Mouse (Mus musculus) forebrain, embryonic 14.5 days (tissue): ENCODE results near the gene Aldh8a1. TPM values are rescaled to one million over a fixed set of nuclear protein-coding genes. Genes with fewer than 3 reads are reported as not detected.

Experiments used
- ATAC-seq: fragments of 200-750 bp; cut with Nextera tagmentation; 2 replicates; pipeline ENCODE4 v1.8.0; 2017; ENCODE audit warnings: mild to moderate bottlenecking, moderate library complexity
- DNase-seq: peaks from one replicate; pipeline ENCODE4 v3.0.0-alpha.2; 2015; ENCODE audit warnings: low spot score
- H3K27ac ChIP-seq: fragments of 300-500 bp; sonication (generic); 2 replicates; pipeline ENCODE4 v1.5.1; 2014; ENCODE audit warnings: low read depth, mild to moderate bottlenecking, control low read depth, low read length, moderate library complexity
- H3K27me3 ChIP-seq: fragments of 300-500 bp; sonication (generic); replicated peaks from 2 replicates; pipeline ENCODE4 v1.6.1; 2014; ENCODE audit warnings: low read length, control low read depth, mixed read lengths; ENCODE audit not compliant: control insufficient read depth, insufficient read depth
- H3K36me3 ChIP-seq: fragments of 300-500 bp; sonication (generic); 2 replicates; pipeline ENCODE4 v1.6.1; 2014; ENCODE audit warnings: low read length, control low read depth; ENCODE audit not compliant: control insufficient read depth, insufficient read depth
- H3K4me1 ChIP-seq: fragments of 300-500 bp; sonication (generic); 2 replicates; pipeline ENCODE4 v1.6.1; 2014; ENCODE audit warnings: antibody characterized with exemption, low read length, control low read depth; ENCODE audit not compliant: control insufficient read depth, insufficient read depth
- H3K4me2 ChIP-seq: fragments of 300-500 bp; sonication (generic); 2 replicates; pipeline ENCODE4 v1.6.1; 2014; ENCODE audit warnings: mild to moderate bottlenecking, control low read depth, low read length
- H3K4me3 ChIP-seq: fragments of 300-500 bp; sonication (generic); 2 replicates; pipeline ENCODE4 v1.5.1; 2014; ENCODE audit warnings: low read depth, low read length, control low read depth
- H3K9ac ChIP-seq: fragments of 300-500 bp; sonication (generic); 2 replicates; pipeline ENCODE4 v1.6.1; 2014; ENCODE audit warnings: mild to moderate bottlenecking, low read length, control low read depth, moderate library complexity
- H3K9me3 ChIP-seq: fragments of 300-500 bp; sonication (generic); replicated peaks from 2 replicates; pipeline ENCODE4 v1.6.1; 2016; ENCODE audit warnings: low read length, control low read depth, mixed read lengths; ENCODE audit not compliant: control insufficient read depth
- WGBS: fragments of 180-500 bp; shearing (Covaris S2); extraction: QIAGEN DNeasy Blood & Tissue Kit; methylation state at CpG from one replicate; pipeline ENCODE4 v1.1.7; 2014; 5-methylcytosine and 5-hydroxymethylcytosine counted together
- polyA plus RNA-seq: library from polyadenylated mRNA; unstranded; fragments of >200 nt; fragmentation: Nextera tagmentation; extraction: Ambion mirVana; gene quantifications from 2 replicates; pipeline ENCODE4 v1.2.1, GENCODE M21; 2014

The Aldh8a1 gene
- polyA plus RNA-seq = 0.12 TPM in 1 of 2 replicates, not detected in the other

GRCm38 (mm10) chr10:21376682-21377473 lies at the start of gene Aldh8a1:
Gene Aldh8a1 (plus strand): TSS chr10:21377291.
- WGBS = 86% methylated on average over 13 of the region's 13 CpGs
- H3K9me3 ChIP-seq = no peaks in the 10 kb centered on the region
- no peaks in the 10 kb centered on the region for H3K4me1 ChIP-seq
- no peak within 1 kb of the TSS for H3K4me3 ChIP-seq
- no peak for DNase-seq
- H3K9ac ChIP-seq = no peak within 1 kb of the TSS
- H3K36me3 ChIP-seq = no peaks in the 10 kb centered on the region
- no peak for ATAC-seq
- H3K4me2 ChIP-seq = no peak within 1 kb of the TSS
- no peaks in the 10 kb centered on the region for H3K27me3 ChIP-seq
- H3K27ac ChIP-seq = no peak within 1 kb of the TSS

GRCm38 (mm10) chr10:21327605-21328135 lies 49.4 kb upstream of the Aldh8a1 start:
- 93% methylated on average over 7 of the region's 7 CpGs for WGBS
- Histone ChIP-seq H3K4me1 (no peaks in the 10 kb centered on the region), H3K9me3 (no peaks in the 10 kb centered on the region), H3K36me3 (peaks cover 8% of the 10 kb centered on the region; the same call in 1 of the 2 replicates), H3K4me3 (no peak overlapping the region), H3K4me2 (no peak overlapping the region), H3K27ac (no peak overlapping the region), H3K9ac (no peak overlapping the region), H3K27me3 (no peaks in the 10 kb centered on the region)
- no peak for DNase-seq
- ATAC-seq = no peak

DNA sequence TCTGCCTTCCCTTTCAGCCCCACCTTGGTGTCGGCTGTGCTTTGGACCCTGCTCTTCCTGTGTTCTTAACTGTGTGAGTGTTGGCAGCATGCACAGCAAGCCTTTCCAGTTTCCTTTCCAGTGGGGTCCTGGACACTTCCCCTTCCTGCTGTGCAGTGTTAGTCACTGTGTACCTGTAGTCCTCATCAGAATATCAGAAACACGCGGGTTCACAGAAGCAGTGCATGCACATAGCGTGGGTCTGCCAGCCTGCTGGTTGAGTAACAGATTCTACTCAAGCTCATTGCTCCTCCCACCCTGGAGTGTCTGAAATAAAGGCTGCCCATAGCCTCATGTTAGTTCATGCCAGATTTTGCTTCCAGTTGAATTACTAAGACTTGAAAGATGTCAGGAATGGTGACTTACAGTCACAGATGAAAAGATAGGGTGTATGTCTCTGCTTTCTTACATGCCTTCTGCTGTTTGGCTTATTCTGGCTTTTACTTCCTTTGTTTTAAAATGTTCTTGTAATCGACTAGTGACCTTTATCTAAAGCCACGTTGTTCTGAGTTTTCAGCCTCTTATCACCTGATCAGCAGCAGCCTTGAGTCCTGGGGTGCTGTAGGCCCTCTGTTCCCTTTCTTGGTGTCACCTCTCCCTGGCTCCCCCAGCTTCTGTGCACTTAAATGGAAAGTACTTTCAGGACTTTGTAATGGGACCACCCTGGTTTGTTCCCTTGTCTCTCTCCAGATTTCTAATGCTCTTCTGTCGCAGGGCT lies 42.6 kb upstream of the Aldh8a1 start:
- ATAC-seq (no peak), DNase-seq (no peak)
- no peaks in the 10 kb centered on the region for H3K27me3 ChIP-seq
- no peaks in the 10 kb centered on the region for H3K9me3 ChIP-seq
- 85% methylated on average over 7 of the region's 7 CpGs for WGBS
- no peaks in the 10 kb centered on the region for H3K4me1 ChIP-seq
- H3K4me3 ChIP-seq = no peak overlapping the region
- H3K27ac ChIP-seq = no peak overlapping the region
- no peak overlapping the region for H3K4me2 ChIP-seq
- H3K36me3 ChIP-seq = peaks cover 41% of the 10 kb centered on the region
- no peak overlapping the region for H3K9ac ChIP-seq

DNA sequence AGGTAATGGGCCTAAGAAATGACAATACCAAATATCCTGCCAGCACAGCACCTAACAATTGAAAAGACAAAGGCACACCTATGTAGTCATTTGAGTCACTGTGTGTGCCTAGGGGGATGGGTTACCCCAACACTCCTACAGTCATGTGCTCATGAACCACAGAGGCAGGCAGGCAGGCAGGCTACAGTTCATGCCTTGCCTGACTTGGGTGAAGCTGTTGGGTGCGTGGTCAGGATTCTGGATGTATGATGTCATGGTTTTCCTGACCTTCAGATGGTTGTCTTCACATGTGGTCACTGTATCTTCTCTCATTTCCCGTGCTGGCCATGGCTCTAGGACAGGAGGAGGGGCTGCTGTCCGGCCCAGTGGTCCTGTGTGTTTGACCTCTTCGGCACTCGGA lies 41.6 kb upstream of the Aldh8a1 start:
- no peak overlapping the region for H3K27ac ChIP-seq
- DNase-seq = no peak
- no peak overlapping the region for H3K4me3 ChIP-seq
- H3K9me3 ChIP-seq = no peaks in the 10 kb centered on the region
- no peak for ATAC-seq
- 97% methylated on average over 5 of the region's 5 CpGs for WGBS
- H3K9ac ChIP-seq = no peak overlapping the region
- peaks cover 44% of the 10 kb centered on the region for H3K36me3 ChIP-seq
- no peak overlapping the region for H3K4me2 ChIP-seq
- no peaks in the 10 kb centered on the region for H3K27me3 ChIP-seq
- H3K4me1 ChIP-seq = no peaks in the 10 kb centered on the region

- no peak overlapping the region for H3K4me2 ChIP-seq
- H3K4me3 ChIP-seq = no peak overlapping the region
- H3K9ac ChIP-seq = no peak overlapping the region
- H3K4me1 ChIP-seq = no peaks in the 10 kb centered on the region
- no peaks in the 10 kb centered on the region for H3K9me3 ChIP-seq
- DNase-seq (peak; percentile 9), ATAC-seq (no peak)
- no peaks in the 10 kb centered on the region for H3K27me3 ChIP-seq
- H3K27ac ChIP-seq = no peak overlapping the region
- peaks cover 50% of the 10 kb centered on the region for H3K36me3 ChIP-seq
- WGBS = 68% methylated on average over 2 of the region's 2 CpGs
Observed at GRCm38 (mm10) chr10:21337191-21337590, 39.9 kb upstream of the Aldh8a1 start.

DNA sequence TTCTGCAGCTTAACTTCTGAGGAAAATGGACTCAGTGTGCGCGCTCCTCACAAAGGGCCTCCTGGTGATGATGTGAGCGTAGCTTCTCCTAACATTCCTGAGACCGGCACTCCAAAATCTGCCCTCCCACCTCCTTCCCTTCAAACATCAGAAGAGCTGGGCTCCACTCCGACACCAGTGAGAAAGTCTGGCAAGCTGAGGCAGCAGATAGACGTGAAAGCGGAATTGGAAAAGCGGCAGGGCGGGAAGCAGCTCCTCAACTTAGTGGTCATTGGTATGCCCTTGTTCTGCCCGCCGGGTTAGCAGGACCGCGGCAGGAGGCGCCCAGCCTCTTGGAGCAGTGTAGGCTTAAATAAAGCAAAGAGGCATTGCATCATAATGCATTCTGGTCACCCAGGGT lies 35.4 kb upstream of the Aldh8a1 start:
- Histone ChIP-seq H3K9me3 (no peaks in the 10 kb centered on the region), H3K36me3 (peaks cover 49% of the 10 kb centered on the region), H3K27ac (no peak overlapping the region), H3K9ac (no peak overlapping the region), H3K4me2 (no peak overlapping the region), H3K4me1 (no peaks in the 10 kb centered on the region), H3K4me3 (no peak overlapping the region), H3K27me3 (no peaks in the 10 kb centered on the region)
- no peak for DNase-seq
- 89% methylated on average over 14 of the region's 14 CpGs for WGBS
- no peak for ATAC-seq

DNA sequence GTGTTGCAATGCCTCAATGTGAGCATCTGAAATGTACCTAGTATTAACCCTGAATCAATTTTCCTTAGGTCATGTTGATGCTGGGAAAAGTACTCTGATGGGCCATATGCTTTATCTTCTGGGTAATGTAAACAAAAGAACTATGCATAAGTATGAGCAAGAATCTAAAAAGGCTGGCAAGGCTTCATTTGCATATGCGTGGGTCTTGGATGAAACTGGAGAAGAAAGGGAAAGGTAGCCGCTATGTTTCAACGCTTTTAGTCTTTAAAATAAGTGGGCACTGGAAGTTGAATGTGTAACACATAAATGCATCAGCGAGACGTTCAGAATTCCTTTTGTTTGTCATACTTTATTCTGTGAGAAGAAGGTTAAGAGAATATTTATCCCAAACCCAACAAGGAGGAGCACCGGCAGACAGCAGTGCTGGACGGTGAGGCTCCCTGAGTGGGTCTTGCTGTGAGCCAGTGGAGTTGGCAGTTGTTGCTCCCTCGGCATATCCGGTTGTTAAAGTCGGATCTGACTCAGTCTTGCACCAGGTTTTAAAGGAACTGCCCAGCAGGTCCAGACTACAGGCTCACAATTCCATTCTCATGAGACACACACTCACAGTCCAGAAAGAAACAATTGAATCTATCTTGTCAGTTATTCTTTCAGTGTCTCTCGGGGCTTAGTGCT lies 34.6 kb upstream of the Aldh8a1 start:
- no peak for ATAC-seq
- H3K36me3 ChIP-seq = peaks cover 51% of the 10 kb centered on the region
- no peaks in the 10 kb centered on the region for H3K9me3 ChIP-seq
- no peak overlapping the region for H3K9ac ChIP-seq
- WGBS = 73% methylated on average over 11 of the region's 11 CpGs
- no peak overlapping the region for H3K4me3 ChIP-seq
- no peaks in the 10 kb centered on the region for H3K4me1 ChIP-seq
- no peak overlapping the region for H3K27ac ChIP-seq
- no peak overlapping the region for H3K4me2 ChIP-seq
- DNase-seq = no peak
- H3K27me3 ChIP-seq = no peaks in the 10 kb centered on the region

DNA sequence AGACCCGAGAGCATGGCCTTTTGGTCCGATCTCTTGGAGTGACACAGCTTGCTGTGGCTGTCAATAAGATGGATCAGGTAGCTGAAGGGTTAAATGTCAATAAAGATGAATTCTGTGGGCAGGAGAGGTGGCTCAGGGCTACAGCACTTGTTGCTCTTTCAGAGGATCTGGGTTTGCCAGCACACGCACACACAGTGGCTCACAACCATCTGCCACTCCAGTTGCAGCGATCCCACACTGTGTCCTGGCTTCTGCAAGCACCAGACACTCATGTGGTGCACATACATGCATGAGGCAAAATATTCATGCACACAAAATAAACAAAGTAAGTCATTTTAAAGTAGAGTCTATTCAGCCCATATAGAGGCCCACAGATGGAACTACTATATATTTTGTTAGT lies 29.8 kb upstream of the Aldh8a1 start:
- H3K27me3 ChIP-seq = no peaks in the 10 kb centered on the region
- H3K27ac ChIP-seq = no peak overlapping the region
- no peaks in the 10 kb centered on the region for H3K9me3 ChIP-seq
- H3K9ac ChIP-seq = no peak overlapping the region
- WGBS = 79% methylated on average over 4 of the region's 4 CpGs
- peak; percentile 46; the same call in 1 of the 2 replicates for ATAC-seq
- peak; percentile 17 for DNase-seq
- no peak overlapping the region for H3K4me3 ChIP-seq
- H3K4me2 ChIP-seq = no peak overlapping the region
- H3K36me3 ChIP-seq = peaks cover 50% of the 10 kb centered on the region
- no peaks in the 10 kb centered on the region for H3K4me1 ChIP-seq
